Mouse (Mus musculus) myocyte (in vitro differentiated cells): ENCODE data around the gene Mvd.

Source experiments
- MAX ChIP-seq: IDR thresholded peaks from one replicate; pipeline ENCODE4 v1.6.1; 2011; ENCODE audit warnings: low read depth, mild to moderate bottlenecking, control low read depth
- POLR2A ChIP-seq: IDR thresholded peaks from one replicate; pipeline ENCODE4 v1.6.1; 2011; ENCODE audit warnings: low read depth, mild to moderate bottlenecking, control low read depth, moderate library complexity; ENCODE audit not compliant: insufficient read length
- POLR2AphosphoS2 ChIP-seq: IDR thresholded peaks from one replicate; pipeline ENCODE4 v1.6.1; 2011; ENCODE audit warnings: low read depth, control low read depth; ENCODE audit not compliant: insufficient read length
- REST ChIP-seq: IDR thresholded peaks from one replicate; pipeline ENCODE4 v1.6.1; 2011; ENCODE audit warnings: mild to moderate bottlenecking, control low read depth, moderate library complexity; ENCODE audit not compliant: insufficient read depth, insufficient read length
- TCF12 ChIP-seq: IDR thresholded peaks from one replicate; pipeline ENCODE4 v1.6.1; 2011; ENCODE audit warnings: mild to moderate bottlenecking, control low read depth; ENCODE audit not compliant: poor library complexity, insufficient read depth, severe bottlenecking
- TCF3 ChIP-seq: IDR thresholded peaks from one replicate; pipeline ENCODE4 v1.6.1; 2011; ENCODE audit warnings: low read depth, control low read depth; ENCODE audit not compliant: insufficient read length
- USF1 ChIP-seq: IDR thresholded peaks from one replicate; pipeline ENCODE4 v1.6.1; 2011; ENCODE audit warnings: low read depth, mild to moderate bottlenecking, control low read depth, moderate library complexity

GRCm38 (mm10) chr8:122436586-122437125, 6.6 kb downstream of the Mvd start:
- TF ChIP-seq POLR2A (no peak), MAX (no peak), POLR2AphosphoS2 (no peak), TCF12 (no peak), USF1 (no peak), TCF3 (no peak), REST (no peak)
